Mouse (Mus musculus): ENCODE results near the gene Man1c1. TPM values are rescaled to one million over a fixed set of nuclear protein-coding genes. Genes with fewer than 3 reads are reported as not detected.
A peak's percentile ranks its signal among the peaks of the same experiment; 100 is the strongest.

Gene Man1c1
- polyA plus RNA-seq, 1 experiment from 2014 or later, result 4.1 TPM

- 91% methylated on average over 7 of the region's 7 CpGs for WGBS
Measured at GRCm38 (mm10) chr4:134586126-134586525, 118.0 kb downstream of the Man1c1 start.

GRCm38 (mm10) chr4:134583513-134583912 lies 120.6 kb downstream of the Man1c1 start:
- no peak for DNase-seq (ENCODE audit: low spot score)
- WGBS, result 72% methylated on average over 3 of the region's 3 CpGs
- H3K4me1 ChIP-seq (replicated peaks), result peaks cover 41% of the 10 kb centered on the region
- no peaks in the 10 kb centered on the region for H3K9me3 ChIP-seq
- H3K4me3 ChIP-seq, result no peak overlapping the region
- H3K27me3 ChIP-seq (ENCODE audit: insufficient read depth, poor library complexity, severe bottlenecking), result 0 out of 2 replicates have a peak, but pooled peaks cover 4% of the 10 kb centered on the region
- no peaks in the 10 kb centered on the region for H3K36me3 ChIP-seq
- H3K27ac ChIP-seq, result no peak overlapping the region

More at GRCm38 (mm10) chr4:134586126-134586525, 118.0 kb downstream of the Man1c1 start:
- Histone ChIP-seq H3K9me3 (no peaks in the 10 kb centered on the region), H3K27ac (no peak overlapping the region), H3K4me1 (replicated peaks) (peaks cover 16% of the 10 kb centered on the region), H3K4me3 (no peak overlapping the region), H3K36me3 (peaks cover 6% of the 10 kb centered on the region), H3K27me3 (ENCODE audit: insufficient read depth, poor library complexity, severe bottlenecking) (no peaks in the 10 kb centered on the region)
- no peak for DNase-seq (ENCODE audit: low spot score)

- no peaks in the 10 kb centered on the region for H3K9me3 ChIP-seq
- peaks cover 38% of the 10 kb centered on the region for H3K4me1 ChIP-seq (replicated peaks)
- 60% methylated on average over 8 of the region's 8 CpGs for WGBS
- peak overlapping the region; percentile 57; the same call in 1 of the 2 replicates for H3K27ac ChIP-seq
- 0 out of 2 replicates have a peak, but pooled peaks cover 4% of the 10 kb centered on the region for H3K27me3 ChIP-seq (ENCODE audit: insufficient read depth, poor library complexity, severe bottlenecking)
- no peaks in the 10 kb centered on the region for H3K36me3 ChIP-seq
- no peak for DNase-seq (ENCODE audit: low spot score)
- no peak overlapping the region for H3K4me3 ChIP-seq
Measured at GRCm38 (mm10) chr4:134581365-134581764, 122.7 kb downstream of the Man1c1 start.

- Histone ChIP-seq H3K36me3 (no peaks in the 10 kb centered on the region), H3K4me1 (replicated peaks) (peaks cover 44% of the 10 kb centered on the region), H3K4me3 (no peak overlapping the region), H3K9me3 (no peaks in the 10 kb centered on the region), H3K27me3 (ENCODE audit: insufficient read depth, poor library complexity, severe bottlenecking) (0 out of 2 replicates have a peak, but pooled peaks cover 4% of the 10 kb centered on the region), H3K27ac (0 out of 2 replicates have a peak overlapping the region, but pooled peaks have one; percentile 41)
- DNase-seq (ENCODE audit: low spot score), result no peak
- WGBS, result 77% methylated on average over 15 of the region's 15 CpGs
Measured at GRCm38 (mm10) chr4:134580351-134581148, 123.5 kb downstream of the Man1c1 start.

GRCm38 (mm10) chr4:134579620-134580019 lies 124.5 kb downstream of the Man1c1 start:
- Histone ChIP-seq H3K36me3 (no peaks in the 10 kb centered on the region), H3K27me3 (ENCODE audit: insufficient read depth, poor library complexity, severe bottlenecking) (0 out of 2 replicates have a peak, but pooled peaks cover 4% of the 10 kb centered on the region), H3K9me3 (no peaks in the 10 kb centered on the region), H3K4me1 (replicated peaks) (peaks cover 49% of the 10 kb centered on the region), H3K27ac (peak overlapping the region; percentile 45; the same call in 1 of the 2 replicates), H3K4me3 (no peak overlapping the region)
- DNase-seq (ENCODE audit: low spot score), result no peak
- 32% methylated on average over 5 of the region's 5 CpGs for WGBS

- Histone ChIP-seq H3K27me3 (ENCODE audit: insufficient read depth, poor library complexity, severe bottlenecking) (0 out of 2 replicates have a peak, but pooled peaks cover 4% of the 10 kb centered on the region), H3K4me1 (replicated peaks) (peaks cover 49% of the 10 kb centered on the region), H3K36me3 (no peaks in the 10 kb centered on the region), H3K4me3 (no peak overlapping the region), H3K9me3 (no peaks in the 10 kb centered on the region), H3K27ac (peak overlapping the region; percentile 45; the same call in 1 of the 2 replicates)
- WGBS, result 20% methylated on average over 11 of the region's 11 CpGs
- DNase-seq (ENCODE audit: low spot score), result no peak
Measured at GRCm38 (mm10) chr4:134579212-134579611, 124.9 kb downstream of the Man1c1 start.

GRCm38 (mm10) chr4:134578407-134578806 lies 125.7 kb downstream of the Man1c1 start:
- no peak for DNase-seq (ENCODE audit: low spot score)
- WGBS, result 73% methylated on average over 5 of the region's 5 CpGs

GRCm38 (mm10) chr4:134577281-134577680 lies 126.8 kb downstream of the Man1c1 start:
- Histone ChIP-seq H3K4me1 (replicated peaks) (peaks cover 53% of the 10 kb centered on the region), H3K27ac (no peak overlapping the region), H3K27me3 (ENCODE audit: insufficient read depth, poor library complexity, severe bottlenecking) (0 out of 2 replicates have a peak, but pooled peaks cover 4% of the 10 kb centered on the region), H3K36me3 (no peaks in the 10 kb centered on the region), H3K9me3 (0 out of 2 replicates have a peak, but pooled peaks cover 3% of the 10 kb centered on the region), H3K4me3 (no peak overlapping the region)
- no peak for DNase-seq (ENCODE audit: low spot score)
- 86% methylated on average over 2 of the region's 2 CpGs for WGBS

More at GRCm38 (mm10) chr4:134578407-134578806, 125.7 kb downstream of the Man1c1 start:
- H3K9me3 ChIP-seq, result no peaks in the 10 kb centered on the region
- no peaks in the 10 kb centered on the region for H3K36me3 ChIP-seq
- H3K4me1 ChIP-seq (replicated peaks), result peaks cover 49% of the 10 kb centered on the region
- H3K27ac ChIP-seq, result no peak overlapping the region
- H3K27me3 ChIP-seq (ENCODE audit: insufficient read depth, poor library complexity, severe bottlenecking), result 0 out of 2 replicates have a peak, but pooled peaks cover 4% of the 10 kb centered on the region
- no peak overlapping the region for H3K4me3 ChIP-seq

GRCm38 (mm10) chr4:134575486-134575885 lies 128.6 kb downstream of the Man1c1 start:
- H3K27ac ChIP-seq, result peak overlapping the region; percentile 56; the same call in 1 of the 2 replicates
- H3K4me3 ChIP-seq, result no peak overlapping the region
- H3K36me3 ChIP-seq, result no peaks in the 10 kb centered on the region
- H3K27me3 ChIP-seq (ENCODE audit: insufficient read depth, poor library complexity, severe bottlenecking), result 0 out of 2 replicates have a peak, but pooled peaks cover 2% of the 10 kb centered on the region
- H3K4me1 ChIP-seq (replicated peaks), result peaks cover 45% of the 10 kb centered on the region
- WGBS, result 50% methylated on average over 11 of the region's 11 CpGs
- H3K9me3 ChIP-seq, result 0 out of 2 replicates have a peak, but pooled peaks cover 3% of the 10 kb centered on the region
- DNase-seq (ENCODE audit: low spot score), result peak; percentile 38

- H3K27ac ChIP-seq, result no peak overlapping the region
Measured at GRCm38 (mm10) chr4:134572449-134573300, 131.4 kb downstream of the Man1c1 start.

GRCm38 (mm10) chr4:134570704-134571451 lies 133.2 kb downstream of the Man1c1 start:
- DNase-seq (ENCODE audit: low spot score), result no peak
- peaks cover 35% of the 10 kb centered on the region for H3K4me1 ChIP-seq (replicated peaks)
- peak overlapping the region; percentile 26; the same call in 1 of the 2 replicates for H3K27ac ChIP-seq
- no peaks in the 10 kb centered on the region for H3K27me3 ChIP-seq (ENCODE audit: insufficient read depth, poor library complexity, severe bottlenecking)
- 0 out of 2 replicates have a peak, but pooled peaks cover 3% of the 10 kb centered on the region for H3K9me3 ChIP-seq
- no peak overlapping the region for H3K4me3 ChIP-seq
- 70% methylated on average over 14 of the region's 14 CpGs for WGBS
- peaks cover 3% of the 10 kb centered on the region; the same call in 1 of the 2 replicates for H3K36me3 ChIP-seq

More at GRCm38 (mm10) chr4:134572449-134573300, 131.4 kb downstream of the Man1c1 start:
- Histone ChIP-seq H3K36me3 (no peaks in the 10 kb centered on the region), H3K27me3 (ENCODE audit: insufficient read depth, poor library complexity, severe bottlenecking) (no peaks in the 10 kb centered on the region), H3K4me1 (replicated peaks) (peaks cover 32% of the 10 kb centered on the region), H3K4me3 (no peak overlapping the region), H3K9me3 (0 out of 2 replicates have a peak, but pooled peaks cover 3% of the 10 kb centered on the region)
- 83% methylated on average over 24 of the region's 24 CpGs for WGBS
- DNase-seq (ENCODE audit: low spot score), result no peak

All from hindbrain, embryonic 10.5 days (tissue).